Mouse (Mus musculus) thymus, adult 18-20 months (tissue): ENCODE data around the gene Olfr392.

Experiments used
- DNase-seq, 2 experiments: peaks; one replicate each; pipeline ENCODE4 v3.0.0; 2022; ENCODE audit warnings: mixed read lengths in 2 of 2

Gene Olfr392

DNA sequence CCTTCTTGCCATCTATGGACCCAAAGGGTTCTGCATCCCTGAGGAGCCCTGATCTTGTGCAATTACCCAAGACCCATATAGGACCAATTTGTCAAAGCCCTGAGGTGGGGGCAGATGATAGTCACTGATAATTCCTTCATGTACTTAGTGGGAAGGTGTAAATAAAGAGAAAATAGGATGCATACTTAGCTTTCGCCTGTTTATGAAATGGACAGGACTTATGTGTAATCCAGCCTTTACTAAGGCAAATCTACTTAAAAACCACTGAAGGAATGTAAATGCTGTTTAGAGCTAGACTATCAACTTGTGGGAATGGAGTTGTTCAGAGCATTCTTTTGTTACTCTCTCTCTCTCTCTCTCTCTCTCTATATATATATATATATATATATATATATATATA, at the start of gene Olfr392:
Gene Olfr392 (minus strand): TSS at position 101 of the 400 bp plus-strand sequence.
- DNase-seq, result no peak

DNA sequence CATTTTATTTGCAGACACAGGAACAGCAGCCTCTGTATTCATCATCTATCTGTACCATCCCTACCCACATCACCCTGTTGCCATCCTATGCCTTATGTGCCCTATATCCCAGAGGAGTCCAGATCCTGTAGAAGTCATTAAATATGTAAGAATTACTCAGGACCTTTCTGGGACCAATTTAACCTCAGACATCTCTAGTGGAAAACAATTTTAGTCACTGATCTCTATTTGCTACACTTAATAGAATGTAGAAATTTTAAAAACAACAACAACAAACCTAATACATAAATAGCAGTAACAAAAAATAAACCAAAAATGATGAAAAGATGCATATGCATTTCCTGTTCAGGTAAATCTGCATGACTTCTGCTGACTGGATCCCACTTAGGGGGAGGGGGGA, 34.5 kb upstream of the Olfr392 start, which contains the start of gene Olfr393:
Gene Olfr393 (minus strand): TSS at position 101 of the 400 bp plus-strand sequence.
- no peak for DNase-seq

DNA sequence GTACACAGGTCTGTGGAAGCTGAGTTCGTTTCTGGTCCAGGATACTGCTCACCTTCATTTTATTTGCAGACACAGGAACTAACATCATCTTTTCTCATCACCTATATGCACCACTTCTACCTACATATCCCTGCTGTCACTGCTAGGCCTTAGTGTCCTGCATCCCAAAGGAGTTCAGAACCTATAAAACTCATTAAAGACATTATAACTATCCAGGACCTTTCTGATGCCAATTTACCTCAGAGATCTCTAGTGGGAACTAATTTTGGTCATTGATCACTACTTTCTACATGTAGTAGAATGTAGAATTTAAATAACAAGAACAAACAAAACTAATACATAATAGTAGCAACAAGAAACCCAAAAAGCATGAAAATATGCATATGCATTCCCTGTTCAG, 13.9 kb downstream of the Olfr392 start, which contains the start of gene Olfr391-ps:
Gene Olfr391-ps (minus strand): TSS at position 101 of the 400 bp plus-strand sequence.
- no peak for DNase-seq

DNA sequence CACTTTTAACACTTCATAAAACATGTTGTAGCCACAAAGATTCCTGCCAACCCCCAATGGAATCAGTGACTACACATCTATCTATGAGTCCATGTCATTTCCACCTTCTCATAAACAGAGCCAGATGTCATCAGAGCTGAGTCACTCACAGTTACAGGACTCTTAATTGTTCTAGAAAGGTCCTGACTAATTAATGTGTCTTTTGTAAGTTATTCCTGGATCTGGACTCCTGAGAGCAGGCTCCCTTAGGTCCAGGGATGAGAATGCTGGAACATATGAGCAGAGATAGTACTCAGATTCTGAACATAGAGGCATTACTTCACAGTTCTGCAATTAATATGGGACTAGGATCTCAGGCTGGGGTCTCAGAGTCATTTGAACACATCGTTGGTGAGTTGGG, 34.2 kb downstream of the Olfr392 start, which contains the start of gene Olfr390:
Gene Olfr390 (plus strand): TSS at position 301 of the 400 bp plus-strand sequence.
- DNase-seq, result no peak

DNA sequence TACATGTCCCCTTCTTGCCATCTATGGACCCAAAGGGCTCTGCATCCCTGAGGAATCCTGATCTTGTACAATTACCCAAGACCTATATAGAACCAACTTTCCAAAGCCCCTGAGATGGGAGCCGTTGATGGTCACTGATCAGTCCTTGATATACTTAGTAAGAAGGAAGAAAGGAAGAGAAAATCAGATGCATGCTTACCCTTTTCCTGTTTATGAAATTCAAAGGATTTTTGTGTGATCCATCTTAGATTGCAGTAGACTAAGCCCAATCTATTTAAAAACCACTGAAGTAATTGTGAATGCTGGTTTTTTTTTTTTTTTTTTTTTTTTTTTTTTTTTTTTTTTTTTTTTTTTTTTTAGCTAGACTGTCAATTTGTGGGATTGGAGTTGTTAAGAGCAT, 36.2 kb downstream of the Olfr392 start, which contains the start of gene Olfr389:
Gene Olfr389 (minus strand): TSS at position 101 of the 400 bp plus-strand sequence.
- no peak for DNase-seq
